In genomic region chr5:124518648-124519047, GRCm38 (mm10) we compare ENCODE assay signal across 16 mouse cellular contexts. TPM values are rescaled to one million over a fixed set of nuclear protein-coding genes. Genes with fewer than 3 reads are reported as not detected.
A peak's percentile ranks its signal among the peaks of the same experiment; 100 is the strongest.
DNase-seq lines count a peak whose midpoint lies in the region; ATAC-seq and TF ChIP-seq lines count a peak whose summit lies in the region.
"Had no signal": no experiment of that assay in that cellular context is flagged by ENCODE, and none has a peak within 500 bp of the region (broad histone marks: within the 10 kb centered on the region; RNA-seq: fewer than 3 reads in every experiment).

No protein-coding gene starts in this region.

- H3K4me2 ChIP-seq in heart, postnatal 0 days (ENCODE audit: low read depth, low read length): no peak overlapping the region
- H3K4me2 ChIP-seq in forebrain, embryonic 15.5 days (replicated peaks): no peak overlapping the region

- H3K36me3 ChIP-seq in heart, postnatal 0 days (replicated peaks; ENCODE audit: control insufficient read depth, insufficient read depth, low read length): peaks cover 40% of the 10 kb centered on the region
- H3K36me3 ChIP-seq in forebrain, embryonic 15.5 days: peaks cover 6% of the 10 kb centered on the region

- H3K27ac ChIP-seq in heart, postnatal 0 days (ENCODE audit: low read depth): no peak overlapping the region
- no peak overlapping the region for H3K27ac ChIP-seq in forebrain, embryonic 15.5 days (replicated peaks)

- no peaks in the 10 kb centered on the region for H3K9me3 ChIP-seq in heart, postnatal 0 days (replicated peaks; ENCODE audit: control insufficient read depth, low read length)
- no peaks in the 10 kb centered on the region for H3K9me3 ChIP-seq in forebrain, embryonic 15.5 days

- 75% methylated on average over 10 of the region's 10 CpGs for WGBS in heart, postnatal 0 days
- 82% methylated on average over 10 of the region's 10 CpGs for WGBS in forebrain, embryonic 15.5 days

- H3K4me3 ChIP-seq in heart, postnatal 0 days (ENCODE audit: low read depth, low read length): no peak overlapping the region
- H3K4me3 ChIP-seq in forebrain, embryonic 15.5 days: no peak overlapping the region

- no peak overlapping the region for H3K9ac ChIP-seq in heart, postnatal 0 days (replicated peaks; ENCODE audit: low read depth, low read length)
- H3K9ac ChIP-seq in forebrain, embryonic 15.5 days (replicated peaks): no peak overlapping the region

- H3K27me3 ChIP-seq in heart, postnatal 0 days (ENCODE audit: control insufficient read depth, insufficient read depth, low read length): no peaks in the 10 kb centered on the region
- no peaks in the 10 kb centered on the region for H3K27me3 ChIP-seq in forebrain, embryonic 15.5 days

- intact Hi-C loops in left cerebral cortex, postnatal 14 days (cut with DNase I): no loop called here

- no peaks in the 10 kb centered on the region for H3K4me1 ChIP-seq in heart, postnatal 0 days (ENCODE audit: control insufficient read depth, insufficient read depth)
- H3K4me1 ChIP-seq in forebrain, embryonic 15.5 days: no peaks in the 10 kb centered on the region

- DNase-seq in heart, postnatal 0 days (ENCODE audit: low spot score): no peak
- DNase-seq in heart, adult 18-20 months: no peak
- DNase-seq in layer of hippocampus, adult 8-10 months (ENCODE audit: low spot score in 2 of 2): peak; percentile 81 to 85
- DNase-seq in left cerebral cortex, postnatal 14 days (ENCODE audit: low spot score in 2 of 2): peak; percentile 79 to 89
- peak; percentile 43 for DNase-seq in right cerebral cortex, postnatal 4 days
- no peak for DNase-seq in kidney, postnatal 14 days
- no peak for DNase-seq in spleen, postnatal 4 days (ENCODE audit: low spot score in 2 of 2)
- DNase-seq: cerebellum, adult 18-20 months; heart, postnatal 36 days; kidney, postnatal 25 days; liver; lung, adult 2 months; thymus, postnatal 4 days had no signal

- TF ChIP-seq EP300 in heart, postnatal 0 days (IDR thresholded peaks at IDR 0.05; ENCODE audit: low read depth): no peak

- no peak for TF ChIP-seq CTCF in heart, postnatal 0 days (IDR thresholded peaks at IDR 0.05; ENCODE audit: low read depth)

- 0 out of 2 replicates have a peak, but pooled peaks have one; percentile 17 for ATAC-seq in heart, postnatal 0 days (ENCODE audit: insufficient read depth, low read depth)
- ATAC-seq in forebrain, embryonic 15.5 days (replicated peaks): no peak
- ATAC-seq: forebrain, embryonic 16.5 days; inflammation-experienced regulatory T-cells, adult 6 months had no signal

RNA-seq across cellular contexts. Expression of gene Rilpl1, which starts 12.5 kb away (rescaled TPM):
- 34.7 and 52.1 TPM in 2 replicates for total RNA-seq in heart, postnatal 0 days (2014; rRNA removed; ENCODE audit: low replicate concordance)
- 39.0 and 40.5 TPM in 2 replicates for polyA plus RNA-seq in heart, postnatal 0 days (2015; fragmentation: Nextera tagmentation; extraction: Ambion mirVana)
- total RNA-seq in heart, adult 18-20 months (2021): 100 to 1,000 TPM; 174 to 192 TPM
- total RNA-seq in layer of hippocampus, adult 8-10 months (2022): 10 to 100 TPM; 67.1 to 69.2 (median 68.8) TPM
- 10 to 100 TPM; 42.5 to 57.5 TPM for total RNA-seq in left cerebral cortex, postnatal 14 days (2021)
- polyA plus RNA-seq in forebrain, embryonic 15.5 days (2015; fragmentation: Nextera tagmentation; extraction: Ambion mirVana): 11.6 and 12.8 TPM in 2 replicates

RNA-seq across cellular contexts. Expression of gene Tmed2, which starts 21.8 kb away (rescaled TPM):
- total RNA-seq in heart, postnatal 0 days (2014; rRNA removed; ENCODE audit: low replicate concordance): 331 and 388 TPM in 2 replicates
- polyA plus RNA-seq in heart, postnatal 0 days (2015; fragmentation: Nextera tagmentation; extraction: Ambion mirVana): 389 and 404 TPM in 2 replicates
- total RNA-seq in heart, adult 18-20 months (2021): 100 to 1,000 TPM; 173 to 185 TPM
- 100 to 1,000 TPM; 100 to 117 (median 109) TPM for total RNA-seq in layer of hippocampus, adult 8-10 months (2022)
- total RNA-seq in left cerebral cortex, postnatal 14 days (2021): 100 to 1,000 TPM; 103 to 104 TPM
- polyA plus RNA-seq in forebrain, embryonic 15.5 days (2015; fragmentation: Nextera tagmentation; extraction: Ambion mirVana): 372 and 377 TPM in 2 replicates

RNA-seq across cellular contexts. Expression of gene Ddx55, which starts 34.0 kb away (rescaled TPM):
- 1.1 and 5.2 TPM in 2 replicates for total RNA-seq in heart, postnatal 0 days (2014; rRNA removed; ENCODE audit: low replicate concordance)
- 4.9 and 5.9 TPM in 2 replicates for polyA plus RNA-seq in heart, postnatal 0 days (2015; fragmentation: Nextera tagmentation; extraction: Ambion mirVana)
- total RNA-seq in heart, adult 18-20 months (2021): 1 to 10 TPM; 4.8 to 5.2 TPM
- total RNA-seq in layer of hippocampus, adult 8-10 months (2022): 10 to 100 TPM; 27.5 to 36.8 (median 29.6) TPM
- total RNA-seq in left cerebral cortex, postnatal 14 days (2021): 10 to 100 TPM; 20.5 to 26.3 TPM
- 28.2 and 28.8 TPM in 2 replicates for polyA plus RNA-seq in forebrain, embryonic 15.5 days (2015; fragmentation: Nextera tagmentation; extraction: Ambion mirVana)

RNA-seq across cellular contexts. Expression of gene Snrnp35, which starts 35.7 kb away (rescaled TPM):
- total RNA-seq in heart, postnatal 0 days (2014; rRNA removed; ENCODE audit: low replicate concordance): 0.50 and 4.4 TPM in 2 replicates
- polyA plus RNA-seq in heart, postnatal 0 days (2015; fragmentation: Nextera tagmentation; extraction: Ambion mirVana): 14.0 and 14.6 TPM in 2 replicates
- total RNA-seq in heart, adult 18-20 months (2021): 10 to 100 TPM; 14.0 to 14.2 TPM
- total RNA-seq in layer of hippocampus, adult 8-10 months (2022): 10 to 100 TPM; 25.7 to 31.5 (median 28.6) TPM
- total RNA-seq in left cerebral cortex, postnatal 14 days (2021): 10 to 100 TPM; 20.9 to 24.2 TPM
- polyA plus RNA-seq in forebrain, embryonic 15.5 days (2015; fragmentation: Nextera tagmentation; extraction: Ambion mirVana): 24.9 and 26.0 TPM in 2 replicates

RNA-seq across cellular contexts. Expression of gene Rilpl2, which starts 40.5 kb away (rescaled TPM):
- 8.4 and 12.4 TPM in 2 replicates for total RNA-seq in heart, postnatal 0 days (2014; rRNA removed; ENCODE audit: low replicate concordance)
- polyA plus RNA-seq in heart, postnatal 0 days (2015; fragmentation: Nextera tagmentation; extraction: Ambion mirVana): 14.9 and 15.4 TPM in 2 replicates
- 1 to 10 TPM; 6.9 to 7.1 TPM for total RNA-seq in heart, adult 18-20 months (2021)
- total RNA-seq in layer of hippocampus, adult 8-10 months (2022): 10 to 100 TPM; 15.5 to 21.0 (median 17.2) TPM
- 10 to 100 TPM; 24.7 to 25.8 TPM for total RNA-seq in left cerebral cortex, postnatal 14 days (2021)
- 26.3 and 27.8 TPM in 2 replicates for polyA plus RNA-seq in forebrain, embryonic 15.5 days (2015; fragmentation: Nextera tagmentation; extraction: Ambion mirVana)

Comparison
In these comparisons a context has a peak if more than half of its experiments do, and no peak if none do; other contexts are left out.
1. DNase-seq: peak in layer of hippocampus, adult 8-10 months (2 of 2), left cerebral cortex, postnatal 14 days (2 of 2) and right cerebral cortex, postnatal 4 days (single experiment); none in heart, postnatal 0 days (single experiment), heart, adult 18-20 months (0 of 2), kidney, postnatal 14 days (single experiment) and spleen, postnatal 4 days (0 of 2).